Mouse (Mus musculus) heart, postnatal 0 days (tissue): ENCODE measurements around the gene Tldc1.

ENCODE experiments used
- CTCF ChIP-seq: IDR thresholded peaks from 2 replicates; pipeline ENCODE4 v1.5.1; 2016; ENCODE audit warnings: antibody characterized with exemption, control low read depth, low read depth
- EP300 ChIP-seq: IDR thresholded peaks from 2 replicates; pipeline ENCODE4 v1.6.1; 2016; ENCODE audit warnings: antibody characterized with exemption, low read depth

DNA sequence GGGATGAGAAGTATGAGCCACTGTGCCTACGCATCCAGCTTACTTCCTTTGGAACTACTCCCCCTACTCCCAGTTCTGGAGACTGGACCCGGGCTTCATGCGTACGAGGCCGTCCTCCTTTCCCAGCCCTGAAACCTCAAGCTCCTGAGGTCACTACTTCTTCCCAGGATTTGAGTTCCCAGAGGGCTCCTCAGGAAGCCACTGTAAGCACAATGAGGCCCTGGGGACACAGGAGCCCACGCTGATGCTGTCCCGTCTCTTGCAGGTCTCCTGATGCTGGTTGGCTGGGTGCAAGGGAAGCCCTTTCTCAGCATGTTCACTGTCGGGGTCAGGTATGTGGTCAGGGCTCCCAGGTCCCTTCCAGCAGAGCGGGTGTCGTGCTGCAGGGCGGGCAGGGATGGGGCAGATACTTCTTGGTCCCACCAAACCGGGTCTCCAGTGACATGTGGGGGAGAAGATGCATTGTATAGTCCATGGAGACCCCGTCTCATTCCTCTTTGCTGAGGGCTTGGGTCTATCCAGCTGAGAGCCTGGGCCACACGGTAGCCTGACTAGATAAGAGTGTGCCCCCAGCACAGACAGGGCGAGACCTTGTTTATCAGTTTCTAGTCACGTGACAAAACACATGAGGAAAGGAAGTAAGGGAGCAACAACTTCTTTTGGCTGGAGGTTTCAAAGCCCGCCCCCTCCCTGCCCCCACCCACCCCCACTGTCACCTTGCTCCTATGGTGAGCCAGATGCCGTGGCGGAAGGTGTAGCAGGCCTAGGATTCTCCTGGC, 39.9 kb downstream of the Tldc1 start:
- TF ChIP-seq CTCF = no peak
- no peak for TF ChIP-seq EP300
